Mouse (Mus musculus): ENCODE measurements around the gene Dusp8.

Gene Dusp8

GRCm38 (mm10) chr7:142055431-142055830, 40.2 kb downstream of the Dusp8 start:
- no peak for DNase-seq (ENCODE audit: low spot score in 2 of 2)

- DNase-seq (ENCODE audit: low spot score in 2 of 2): no peak
Observed at GRCm38 (mm10) chr7:142050536-142050935, 45.1 kb downstream of the Dusp8 start.

- DNase-seq (ENCODE audit: low spot score in 2 of 2): no peak
Observed at GRCm38 (mm10) chr7:142045932-142046331, 49.7 kb downstream of the Dusp8 start.

GRCm38 (mm10) chr7:142045344-142045743, 50.3 kb downstream of the Dusp8 start:
- no peak for DNase-seq (ENCODE audit: low spot score in 2 of 2)

- DNase-seq (ENCODE audit: low spot score in 2 of 2): no peak
Observed at GRCm38 (mm10) chr7:142040756-142041155, 54.9 kb downstream of the Dusp8 start.

- DNase-seq (ENCODE audit: low spot score in 2 of 2): peak in 1 of 2 experiments; percentile 33
Observed at GRCm38 (mm10) chr7:142037553-142038170, 58.0 kb downstream of the Dusp8 start.

- no peak for DNase-seq (ENCODE audit: low spot score in 2 of 2)
Observed at GRCm38 (mm10) chr7:142035048-142035811, 60.4 kb downstream of the Dusp8 start.

- DNase-seq (ENCODE audit: low spot score in 2 of 2): no peak
Observed at GRCm38 (mm10) chr7:142034198-142034597, 61.4 kb downstream of the Dusp8 start.

- no peak for DNase-seq (ENCODE audit: low spot score in 2 of 2)
Observed at GRCm38 (mm10) chr7:142030073-142030472, 65.6 kb downstream of the Dusp8 start.
